Comparison of ENCODE assay signal across 12 mouse cellular contexts in the genomic region with DNA sequence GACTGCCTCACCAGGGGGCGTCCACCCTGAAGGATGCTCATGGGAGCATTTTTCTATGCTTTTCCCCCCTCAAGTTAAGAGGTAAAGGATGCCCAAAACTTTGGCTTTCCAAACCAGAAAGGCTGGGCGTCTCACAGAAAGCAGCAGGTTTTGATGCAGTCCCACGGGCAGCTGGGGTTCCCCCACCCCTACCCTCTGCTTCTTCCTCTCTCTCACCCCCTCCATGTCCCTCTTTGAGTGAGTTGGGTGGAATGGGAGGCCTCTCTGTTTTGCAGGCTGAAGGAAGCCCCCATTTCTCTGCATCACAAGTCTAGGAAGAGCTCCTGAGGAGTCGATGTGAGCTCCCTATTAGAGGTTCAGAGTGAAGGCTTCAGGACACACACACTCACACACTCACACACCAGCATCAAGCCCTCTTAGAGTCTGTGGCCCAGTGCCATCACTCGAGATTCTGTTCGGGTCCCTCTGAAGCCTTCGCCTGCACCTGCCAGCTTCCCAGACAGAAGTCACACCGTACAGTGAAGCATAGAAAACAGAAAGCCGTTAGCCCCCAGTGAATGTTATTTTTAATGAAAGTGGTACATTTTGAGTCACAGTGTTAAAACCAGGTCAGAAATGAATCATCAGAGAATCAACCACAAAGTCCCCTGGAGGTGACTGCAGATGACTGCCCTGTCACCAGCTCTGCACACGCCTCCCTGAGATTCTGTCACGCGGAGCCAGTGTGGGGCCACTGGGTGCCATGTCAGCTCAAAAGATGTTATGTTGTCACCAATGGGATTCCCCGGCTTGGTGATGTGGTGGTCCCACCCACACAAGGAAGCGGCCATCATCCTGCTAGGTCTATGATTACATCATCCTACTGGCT.
DNase-seq lines count a peak whose midpoint lies in the region; ATAC-seq and TF ChIP-seq lines count a peak whose summit lies in the region.
"Had no signal": no experiment of that assay in that cellular context is flagged by ENCODE, and none has a peak within 500 bp of the region (broad histone marks: within the 10 kb centered on the region; RNA-seq: fewer than 3 reads in every experiment).

No protein-coding gene starts in this region.

- ATAC-seq in cerebellum, adult (ENCODE audit: insufficient number of reproducible peaks, low FRiP score, low TSS enrichment) = no peak
- ATAC-seq: forebrain, postnatal 0 days had no signal

- TF ChIP-seq CTCF in bone marrow macrophage, adult 2 months (IDR thresholded peaks at IDR 0.05; ENCODE audit: low read depth, low read length) = no peak; the same call in 1 of the 2 replicates

- DNase-seq in lung, postnatal 36 days = peak; percentile 47
- DNase-seq in lung, postnatal 14 days = no peak
- DNase-seq in natural killer cell, adult 2 months (ENCODE audit: low spot score in 2 of 2) = peak; percentile 92 to 94
- DNase-seq in retina, postnatal 1 day = no peak
- no peak for DNase-seq in layer of hippocampus, postnatal 25 days (ENCODE audit: extremely low spot score in 1 of 2, low spot score in 1 of 2)
- DNase-seq in adrenal gland, postnatal 10 days = no peak
- DNase-seq: cerebellum, adult 2 months; forebrain, postnatal 0 days; kidney, adult 9 months had no signal

- peak overlapping the region; percentile 99 for H3K27ac ChIP-seq in bone marrow macrophage, adult 2 months (ENCODE audit: insufficient read depth, low read depth, low read length)

- TF ChIP-seq POLR2A in bone marrow macrophage, adult 2 months (IDR thresholded peaks at IDR 0.05; ENCODE audit: borderline replicate concordance, low read depth, low read length) = no peak

- H3K4me1 ChIP-seq in bone marrow macrophage, adult 2 months (ENCODE audit: control insufficient read depth, insufficient read depth, low read length) = peaks cover 82% of the 10 kb centered on the region

- no peak overlapping the region for H3K4me3 ChIP-seq in bone marrow macrophage, adult 2 months (ENCODE audit: insufficient read depth, low read length)
- H3K4me3 ChIP-seq: megakaryocyte, embryonic 14.5 days had no signal

Comparison
In these comparisons a context has a peak if more than half of its experiments do, and no peak if none do; other contexts are left out.
1. DNase-seq: peak in lung, postnatal 36 days (single experiment) and natural killer cell, adult 2 months (2 of 2); none in lung, postnatal 14 days (single experiment), retina, postnatal 1 day (single experiment), layer of hippocampus, postnatal 25 days (0 of 2) and adrenal gland, postnatal 10 days (single experiment).